Mouse (Mus musculus): ENCODE data around the gene Cd5l. TPM values are rescaled to one million over a fixed set of nuclear protein-coding genes. Genes with fewer than 3 reads are reported as not detected.
"Not testable (repeated sequence)": the region's sequence is repeated elsewhere in the genome, so short reads cannot be mapped to it uniquely, and the experiment has no call there.

Cd5l gene
- polyA plus RNA-seq, 1 experiment from 2014 or later, result not detected

DNA sequence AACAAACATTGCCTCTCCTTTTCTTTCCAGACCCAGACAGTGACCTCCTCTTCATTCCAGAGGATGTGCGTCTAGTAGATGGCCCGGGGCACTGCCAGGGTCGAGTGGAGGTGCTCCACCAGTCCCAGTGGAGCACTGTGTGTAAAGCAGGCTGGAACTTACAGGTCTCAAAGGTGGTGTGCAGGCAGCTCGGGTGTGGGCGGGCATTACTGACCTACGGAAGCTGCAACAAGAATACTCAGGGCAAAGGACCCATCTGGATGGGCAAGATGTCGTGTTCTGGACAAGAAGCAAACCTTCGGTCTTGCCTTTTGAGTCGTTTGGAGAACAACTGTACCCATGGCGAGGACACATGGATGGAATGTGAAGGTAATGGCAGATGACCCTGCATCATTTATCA lies 9.8 kb downstream of the Cd5l start:
- Histone ChIP-seq H3K4me3 (ENCODE audit: low read depth, low read length) (no peak overlapping the region), H3K27me3 (ENCODE audit: control insufficient read depth, insufficient read depth, low read length) (no peaks in the 10 kb centered on the region), H3K9ac (replicated peaks; ENCODE audit: low read length) (no peak overlapping the region), H3K36me3 (replicated peaks; ENCODE audit: control insufficient read depth, insufficient read depth, low read depth, low read length) (no peaks in the 10 kb centered on the region), H3K27ac (replicated peaks; ENCODE audit: low read depth, low read length) (no peak overlapping the region), H3K9me3 (replicated peaks; ENCODE audit: control insufficient read depth, low read length) (no peaks in the 10 kb centered on the region), H3K4me2 (ENCODE audit: low read depth, low read length) (no peak overlapping the region), H3K4me1 (ENCODE audit: control insufficient read depth, insufficient read depth, low read length) (no peaks in the 10 kb centered on the region)
- DNase-seq (ENCODE audit: low spot score) (no peak), ATAC-seq (replicated peaks; ENCODE audit: insufficient number of reproducible peaks, low FRiP score, low TSS enrichment, low read depth) (no peak)
- WGBS, result 78% methylated on average over 10 of the region's 10 CpGs

DNA sequence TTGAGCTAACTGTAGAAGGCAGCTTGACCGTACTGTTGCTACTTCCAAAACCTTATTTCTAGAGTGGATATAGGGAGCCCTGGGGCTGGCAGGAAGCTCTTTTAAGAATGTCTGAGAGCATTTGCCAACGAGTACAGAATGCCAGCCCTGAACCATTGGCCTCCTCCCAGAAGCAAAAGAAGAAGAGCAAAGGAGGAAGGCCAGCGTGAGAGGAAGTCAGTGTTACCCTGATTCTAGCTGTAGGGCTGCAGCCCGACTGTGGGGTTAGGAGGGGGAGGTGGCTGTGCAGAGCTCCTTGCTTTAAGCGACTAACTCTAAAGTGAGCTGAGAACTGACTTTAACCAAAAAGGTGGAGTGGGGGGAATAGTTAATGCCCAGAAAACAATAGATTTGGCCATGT lies 11.5 kb downstream of the Cd5l start:
- ATAC-seq (replicated peaks; ENCODE audit: insufficient number of reproducible peaks, low FRiP score, low TSS enrichment, low read depth) (no peak), DNase-seq (ENCODE audit: low spot score) (no peak)
- Histone ChIP-seq H3K36me3 (replicated peaks; ENCODE audit: control insufficient read depth, insufficient read depth, low read depth, low read length) (no peaks in the 10 kb centered on the region), H3K9ac (replicated peaks; ENCODE audit: low read length) (no peak overlapping the region), H3K27ac (replicated peaks; ENCODE audit: low read depth, low read length) (no peak overlapping the region), H3K27me3 (ENCODE audit: control insufficient read depth, insufficient read depth, low read length) (no peaks in the 10 kb centered on the region), H3K9me3 (replicated peaks; ENCODE audit: control insufficient read depth, low read length) (no peaks in the 10 kb centered on the region), H3K4me3 (ENCODE audit: low read depth, low read length) (no peak overlapping the region), H3K4me1 (ENCODE audit: control insufficient read depth, insufficient read depth, low read length) (no peaks in the 10 kb centered on the region), H3K4me2 (ENCODE audit: low read depth, low read length) (no peak overlapping the region)
- WGBS, result 73% methylated on average over 5 of the region's 5 CpGs

DNA sequence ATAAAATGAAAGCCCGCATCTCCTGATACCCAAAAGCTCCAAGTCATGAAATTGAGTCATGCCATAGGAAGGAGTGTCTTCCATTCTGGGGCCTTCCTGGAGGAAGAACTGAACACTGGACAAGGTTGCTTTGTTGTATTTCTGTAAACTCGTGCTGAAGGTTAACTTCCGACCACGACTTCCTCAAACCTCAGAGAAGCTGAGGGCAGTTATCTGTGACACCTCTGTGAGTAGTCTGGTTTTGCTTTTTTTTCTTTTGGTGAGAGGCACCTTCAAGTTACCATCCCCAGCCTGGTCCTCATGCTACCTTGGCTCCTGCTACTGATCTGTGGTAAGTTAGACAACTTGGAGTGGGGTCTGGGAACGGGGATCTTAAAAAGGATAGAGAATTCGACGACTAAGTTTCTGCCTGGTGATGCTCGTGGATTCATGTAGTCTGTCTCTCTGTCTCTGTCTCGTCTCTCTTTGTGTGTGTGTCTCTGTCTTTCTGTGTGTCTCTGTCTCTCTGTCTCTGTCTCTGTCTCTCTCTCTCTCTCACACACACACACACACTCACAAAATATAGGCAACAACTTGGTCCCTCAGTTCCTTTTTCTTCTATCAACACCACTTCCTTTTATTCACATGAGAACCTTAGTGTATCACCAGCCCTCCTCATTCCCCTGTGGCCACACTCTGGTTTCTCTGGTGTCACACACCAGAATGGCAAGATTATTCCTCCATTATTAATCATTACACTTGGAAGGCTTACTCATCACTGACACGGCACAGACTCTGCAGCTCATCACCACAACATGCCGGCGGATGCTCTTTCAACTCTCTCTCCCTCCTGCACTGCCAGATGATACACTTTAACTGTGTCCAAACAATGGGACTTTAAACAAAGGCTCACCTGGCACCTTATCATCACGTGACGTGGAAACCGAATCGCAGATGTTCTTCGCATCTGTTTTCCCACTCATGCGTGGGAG lies 18.8 kb downstream of the Cd5l start, which contains the start of gene Fcrl1:
Gene Fcrl1, plus strand, starts transcription at position 193 of the 971 bp plus-strand sequence.
- H3K4me1 ChIP-seq (ENCODE audit: control insufficient read depth, insufficient read depth, low read length), result no peaks in the 10 kb centered on the region
- no peak within 1 kb of the TSS for H3K9ac ChIP-seq (replicated peaks; ENCODE audit: low read length)
- H3K36me3 ChIP-seq (replicated peaks; ENCODE audit: control insufficient read depth, insufficient read depth, low read depth, low read length), result no peaks in the 10 kb centered on the region
- H3K9me3 ChIP-seq (replicated peaks; ENCODE audit: control insufficient read depth, low read length), result no peaks in the 10 kb centered on the region
- 84% methylated on average over 18 of the region's 18 CpGs for WGBS
- no peak within 1 kb of the TSS for H3K27ac ChIP-seq (replicated peaks; ENCODE audit: low read depth, low read length)
- no peaks in the 10 kb centered on the region for H3K27me3 ChIP-seq (ENCODE audit: control insufficient read depth, insufficient read depth, low read length)
- no peak for ATAC-seq (replicated peaks; ENCODE audit: insufficient number of reproducible peaks, low FRiP score, low TSS enrichment, low read depth)
- no peak within 1 kb of the TSS for H3K4me2 ChIP-seq (ENCODE audit: low read depth, low read length)
- DNase-seq (ENCODE audit: low spot score), result no peak
- H3K4me3 ChIP-seq (ENCODE audit: low read depth, low read length), result no peak within 1 kb of the TSS

GRCm38 (mm10) chr3:87377228-87377627 lies 19.5 kb downstream of the Cd5l start:
- Histone ChIP-seq H3K36me3 (replicated peaks; ENCODE audit: control insufficient read depth, insufficient read depth, low read depth, low read length) (no peaks in the 10 kb centered on the region), H3K27ac (replicated peaks; ENCODE audit: low read depth, low read length) (no peak overlapping the region), H3K9me3 (replicated peaks; ENCODE audit: control insufficient read depth, low read length) (no peaks in the 10 kb centered on the region), H3K4me2 (ENCODE audit: low read depth, low read length) (no peak overlapping the region), H3K9ac (replicated peaks; ENCODE audit: low read length) (no peak overlapping the region), H3K4me3 (ENCODE audit: low read depth, low read length) (no peak overlapping the region), H3K27me3 (ENCODE audit: control insufficient read depth, insufficient read depth, low read length) (no peaks in the 10 kb centered on the region), H3K4me1 (ENCODE audit: control insufficient read depth, insufficient read depth, low read length) (no peaks in the 10 kb centered on the region)
- DNase-seq (ENCODE audit: low spot score) (no peak), ATAC-seq (replicated peaks; ENCODE audit: insufficient number of reproducible peaks, low FRiP score, low TSS enrichment, low read depth) (no peak)
- WGBS, result 66% methylated on average over 3 of the region's 3 CpGs

DNA sequence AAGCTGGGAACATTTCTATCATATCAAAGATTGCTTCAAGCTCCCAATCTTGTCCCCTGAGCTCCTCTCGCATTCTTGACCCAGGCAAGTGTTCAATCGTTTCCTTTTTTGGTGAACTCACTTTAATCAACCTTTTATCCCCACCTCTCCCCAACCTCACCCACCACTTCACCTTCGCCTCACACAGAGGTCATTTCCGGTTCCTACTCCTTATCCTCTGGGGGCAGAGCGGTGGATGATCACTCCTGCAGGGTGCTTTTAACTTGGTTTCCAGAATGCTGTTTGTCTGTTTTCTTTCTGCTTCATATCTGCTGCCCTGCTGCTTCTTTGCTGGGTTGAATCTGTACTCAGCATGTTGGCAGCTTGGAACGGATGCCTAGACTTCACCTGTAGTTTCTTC lies 20.0 kb downstream of the Cd5l start:
- no peak overlapping the region for H3K4me2 ChIP-seq (ENCODE audit: low read depth, low read length)
- ATAC-seq (replicated peaks; ENCODE audit: insufficient number of reproducible peaks, low FRiP score, low TSS enrichment, low read depth), result no peak
- no peak for DNase-seq (ENCODE audit: low spot score)
- 68% methylated on average over 6 of the region's 6 CpGs for WGBS
- H3K9me3 ChIP-seq (replicated peaks; ENCODE audit: control insufficient read depth, low read length), result no peaks in the 10 kb centered on the region
- no peak overlapping the region for H3K27ac ChIP-seq (replicated peaks; ENCODE audit: low read depth, low read length)
- H3K4me3 ChIP-seq (ENCODE audit: low read depth, low read length), result no peak overlapping the region
- H3K36me3 ChIP-seq (replicated peaks; ENCODE audit: control insufficient read depth, insufficient read depth, low read depth, low read length), result no peaks in the 10 kb centered on the region
- H3K27me3 ChIP-seq (ENCODE audit: control insufficient read depth, insufficient read depth, low read length), result no peaks in the 10 kb centered on the region
- no peak overlapping the region for H3K9ac ChIP-seq (replicated peaks; ENCODE audit: low read length)
- no peaks in the 10 kb centered on the region for H3K4me1 ChIP-seq (ENCODE audit: control insufficient read depth, insufficient read depth, low read length)

- not testable (repeated sequence) for H3K36me3 ChIP-seq (replicated peaks; ENCODE audit: control insufficient read depth, insufficient read depth, low read depth, low read length); H3K9me3 ChIP-seq (replicated peaks; ENCODE audit: control insufficient read depth, low read length); H3K4me2 ChIP-seq (ENCODE audit: low read depth, low read length); H3K4me1 ChIP-seq (ENCODE audit: control insufficient read depth, insufficient read depth, low read length); H3K27me3 ChIP-seq (ENCODE audit: control insufficient read depth, insufficient read depth, low read length); H3K9ac ChIP-seq (replicated peaks; ENCODE audit: low read length); H3K4me3 ChIP-seq (ENCODE audit: low read depth, low read length); ATAC-seq (replicated peaks; ENCODE audit: insufficient number of reproducible peaks, low FRiP score, low TSS enrichment, low read depth); DNase-seq (ENCODE audit: low spot score); H3K27ac ChIP-seq (replicated peaks; ENCODE audit: low read depth, low read length)
- WGBS, result 93% methylated on average over 2 of the region's 2 CpGs
Observed at GRCm38 (mm10) chr3:87379641-87380315, 22.1 kb downstream of the Cd5l start.

- DNase-seq (ENCODE audit: low spot score), result no peak
- H3K9ac ChIP-seq (replicated peaks; ENCODE audit: low read length), result no peak overlapping the region
- H3K36me3 ChIP-seq (replicated peaks; ENCODE audit: control insufficient read depth, insufficient read depth, low read depth, low read length), result no peaks in the 10 kb centered on the region
- no peaks in the 10 kb centered on the region for H3K9me3 ChIP-seq (replicated peaks; ENCODE audit: control insufficient read depth, low read length)
- no peaks in the 10 kb centered on the region for H3K27me3 ChIP-seq (ENCODE audit: control insufficient read depth, insufficient read depth, low read length)
- H3K27ac ChIP-seq (replicated peaks; ENCODE audit: low read depth, low read length), result no peak overlapping the region
- no peak for ATAC-seq (replicated peaks; ENCODE audit: insufficient number of reproducible peaks, low FRiP score, low TSS enrichment, low read depth)
- H3K4me1 ChIP-seq (ENCODE audit: control insufficient read depth, insufficient read depth, low read length), result no peaks in the 10 kb centered on the region
- no peak overlapping the region for H3K4me3 ChIP-seq (ENCODE audit: low read depth, low read length)
- no peak overlapping the region for H3K4me2 ChIP-seq (ENCODE audit: low read depth, low read length)
- 76% methylated on average over 7 of the region's 7 CpGs for WGBS
Observed at GRCm38 (mm10) chr3:87381806-87382712, 24.4 kb downstream of the Cd5l start.
